Mouse (Mus musculus): Measurements from ENCODE around the gene Pigx. TPM values are rescaled to one million over a fixed set of nuclear protein-coding genes. Genes with fewer than 3 reads are reported as not detected.
"Not testable (repeated sequence)": the region's sequence is repeated elsewhere in the genome, so short reads cannot be mapped to it uniquely, and the experiment has no call there.

Pigx gene
- total RNA-seq, 2 experiments from 2014 or later, result 29.2 to 29.7 TPM

GRCm38 (mm10) chr16:32110951-32111699 is 11.6 kb upstream of the Pigx start:
- DNase-seq (ENCODE audit: low spot score in 2 of 2), result no peak

- DNase-seq (ENCODE audit: low spot score in 2 of 2), result no peak
These were observed 9.0 kb upstream of the Pigx start for GRCm38 (mm10) chr16:32108578-32108977.

GRCm38 (mm10) chr16:32108170-32108569 is 8.6 kb upstream of the Pigx start:
- no peak for DNase-seq (ENCODE audit: low spot score in 2 of 2)

- DNase-seq (ENCODE audit: low spot score in 2 of 2), result no peak
These were observed 8.0 kb upstream of the Pigx start for GRCm38 (mm10) chr16:32107342-32108045.

- DNase-seq (ENCODE audit: low spot score in 2 of 2), result no peak
These were observed 6.2 kb upstream of the Pigx start for GRCm38 (mm10) chr16:32105698-32106097.

DNA sequence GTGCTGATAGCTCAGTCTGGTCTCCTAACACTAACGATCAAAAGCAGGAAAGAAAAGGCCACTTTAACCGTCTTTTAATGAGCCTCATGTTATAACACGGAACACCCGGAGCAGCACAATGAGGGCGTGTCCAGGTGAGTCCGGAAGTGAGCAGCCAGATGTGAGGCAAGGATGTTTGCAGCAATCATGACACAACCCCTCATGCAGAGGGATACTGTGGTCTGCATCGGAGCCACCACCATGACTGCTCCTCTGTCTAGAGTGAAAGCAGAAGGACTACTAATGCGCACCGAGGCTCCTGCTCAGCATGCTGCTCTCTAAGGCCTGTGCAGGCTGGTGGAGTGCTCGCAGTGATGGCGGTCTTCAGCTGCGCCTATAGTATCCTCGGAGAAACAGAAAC is 2.8 kb upstream of the Pigx start:
- DNase-seq (ENCODE audit: low spot score in 2 of 2), result no peak

DNA sequence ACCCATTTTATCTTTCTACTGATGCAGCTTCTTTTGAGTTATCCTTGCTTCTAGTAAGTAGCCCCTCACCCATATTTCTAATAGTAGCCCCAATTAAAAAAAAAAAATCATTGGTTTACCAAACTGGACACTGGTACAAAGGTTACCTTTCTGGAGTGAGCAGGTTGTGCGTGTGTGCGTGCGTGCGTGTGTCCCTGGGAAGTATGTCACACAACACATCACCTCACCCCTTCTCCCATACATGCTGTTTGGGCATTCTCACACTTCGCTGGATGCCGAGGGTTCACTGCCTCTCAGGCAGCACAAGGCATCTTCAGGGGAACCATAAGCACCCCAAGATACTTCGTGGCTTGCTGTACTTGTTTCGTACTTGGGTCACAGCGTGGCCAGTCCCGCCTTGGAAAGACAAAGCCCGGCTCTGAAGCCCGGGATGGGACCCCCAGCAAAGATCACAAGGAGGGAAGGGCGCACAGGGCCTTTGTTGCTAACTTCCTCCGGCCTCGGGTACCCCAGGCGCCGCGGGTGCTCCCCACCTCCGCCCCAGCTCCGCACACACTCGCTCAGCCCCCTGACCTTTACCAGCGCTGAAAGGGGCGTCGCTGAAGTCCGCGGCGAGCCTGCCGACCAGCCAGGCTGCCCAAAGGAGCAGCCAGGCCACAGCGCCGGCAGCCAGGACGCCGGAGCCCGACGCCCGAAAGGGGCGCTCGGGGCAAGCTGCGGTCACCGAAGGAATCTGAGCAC is 473 bp downstream of the Pigx start:
- DNase-seq (ENCODE audit: low spot score in 2 of 2), result no peak

DNA sequence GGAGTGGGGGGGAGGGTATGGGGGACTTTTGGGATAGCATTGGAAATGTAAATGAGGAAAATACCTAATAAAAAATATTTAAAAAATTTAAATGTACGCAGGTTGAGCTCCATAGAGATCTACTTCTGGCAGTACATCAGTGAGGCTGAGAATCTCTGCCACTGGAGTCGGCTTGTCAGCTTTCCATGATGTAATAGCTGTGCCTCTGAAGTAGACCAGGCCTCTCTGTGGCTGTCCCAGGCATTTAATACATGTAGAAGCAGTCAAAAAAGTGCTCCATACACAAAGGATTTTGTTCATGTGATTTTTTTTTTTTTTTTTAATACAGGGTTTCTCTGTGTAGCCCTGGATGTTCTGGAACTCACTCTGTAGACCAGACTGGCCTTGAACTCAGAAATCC is 1.8 kb downstream of the Pigx start:
- not testable (repeated sequence) for DNase-seq (ENCODE audit: low spot score in 2 of 2)

- DNase-seq (ENCODE audit: low spot score in 2 of 2), result no peak
These were observed 8.1 kb downstream of the Pigx start for GRCm38 (mm10) chr16:32091466-32091865.

GRCm38 (mm10) chr16:32087629-32088443 is 11.7 kb downstream of the Pigx start:
- DNase-seq (ENCODE audit: low spot score in 2 of 2), result no peak

DNA sequence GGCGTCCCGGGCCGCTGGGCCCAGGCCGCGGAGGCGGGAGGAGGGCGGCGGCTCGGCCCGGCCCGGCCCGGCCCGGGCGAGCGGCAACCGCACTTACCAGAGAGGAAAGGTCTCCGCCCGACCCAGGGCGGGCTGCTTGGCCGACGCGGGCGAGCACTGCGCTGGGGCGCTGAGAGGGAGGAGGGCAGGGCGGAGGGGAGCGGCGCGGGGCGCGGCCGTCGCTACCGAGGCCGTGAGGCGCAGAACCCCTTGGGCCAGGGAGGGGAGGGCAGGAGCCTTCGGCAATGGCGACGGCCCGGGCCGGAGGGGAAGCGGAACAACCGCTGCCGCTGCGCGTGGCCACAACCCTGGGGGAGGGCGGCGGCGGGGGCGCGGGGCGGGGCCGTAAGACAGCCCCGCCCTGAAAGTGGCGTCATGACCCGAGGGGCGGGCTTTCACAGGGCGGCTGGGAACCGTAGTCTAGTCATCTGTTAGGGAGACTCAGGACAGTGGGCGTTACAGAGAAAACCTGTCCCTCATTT is 20.5 kb downstream of the Pigx start, which contains the start of gene Pak2:
Pak2 (minus strand) TSS at position 352 of the 521 bp plus-strand sequence.
- DNase-seq (ENCODE audit: low spot score in 2 of 2), result peak; percentile 71 to 85

DNA sequence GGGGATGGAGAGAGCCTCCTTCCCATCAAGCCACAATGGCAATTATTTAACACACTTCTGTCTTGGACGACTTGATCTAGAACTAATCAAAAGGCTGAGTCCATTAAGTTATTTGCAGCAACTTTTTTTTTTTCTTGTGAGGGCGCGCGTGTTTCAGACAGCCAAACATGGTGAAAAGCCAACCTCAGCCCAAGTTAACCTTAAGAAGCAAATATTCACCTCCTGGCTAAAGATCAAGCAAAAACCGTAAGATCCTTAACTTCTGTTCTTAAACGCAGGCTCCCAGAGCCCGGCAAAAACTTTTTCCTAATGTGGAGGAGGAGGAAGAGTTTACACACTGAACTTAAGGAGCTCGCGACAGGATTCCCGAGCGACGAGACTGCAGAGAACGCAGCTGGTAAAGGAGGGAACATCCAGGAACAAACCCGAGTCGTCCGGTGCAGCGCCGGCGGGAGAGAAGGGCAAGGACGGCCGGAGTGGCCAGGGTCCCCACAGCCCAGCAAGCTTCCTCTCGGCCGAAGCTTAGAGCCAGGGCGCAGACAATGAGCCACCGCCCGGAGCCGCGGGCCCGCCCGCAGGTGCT is 21.0 kb downstream of the Pigx start:
- DNase-seq (ENCODE audit: low spot score in 2 of 2), result peak in 1 of 2 experiments; percentile 35

GRCm38 (mm10) chr16:32077648-32078407 is 21.7 kb downstream of the Pigx start:
- no peak for DNase-seq (ENCODE audit: low spot score in 2 of 2)

DNA sequence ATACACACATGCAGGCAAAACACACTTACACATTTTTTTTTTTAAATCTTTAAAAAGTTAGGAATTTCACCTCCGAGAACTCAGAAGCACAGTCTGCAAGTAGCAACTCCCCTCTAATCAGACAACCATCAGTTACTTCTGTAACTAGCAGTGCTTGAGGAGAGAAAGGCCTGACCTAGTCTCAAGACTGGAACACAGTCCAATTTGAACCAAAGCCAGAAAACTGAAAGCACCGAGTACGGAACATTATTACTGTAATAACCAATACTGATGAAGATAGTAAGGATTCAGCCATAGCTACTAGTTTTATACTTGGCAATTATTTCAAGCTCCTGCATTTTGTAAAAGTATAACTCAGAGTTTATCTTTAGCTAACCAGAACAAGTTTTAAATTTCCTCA is 23.1 kb downstream of the Pigx start:
- no peak for DNase-seq (ENCODE audit: low spot score in 2 of 2)

- no peak for DNase-seq (ENCODE audit: low spot score in 2 of 2)
These were observed 23.8 kb downstream of the Pigx start for GRCm38 (mm10) chr16:32075762-32076161.

DNA sequence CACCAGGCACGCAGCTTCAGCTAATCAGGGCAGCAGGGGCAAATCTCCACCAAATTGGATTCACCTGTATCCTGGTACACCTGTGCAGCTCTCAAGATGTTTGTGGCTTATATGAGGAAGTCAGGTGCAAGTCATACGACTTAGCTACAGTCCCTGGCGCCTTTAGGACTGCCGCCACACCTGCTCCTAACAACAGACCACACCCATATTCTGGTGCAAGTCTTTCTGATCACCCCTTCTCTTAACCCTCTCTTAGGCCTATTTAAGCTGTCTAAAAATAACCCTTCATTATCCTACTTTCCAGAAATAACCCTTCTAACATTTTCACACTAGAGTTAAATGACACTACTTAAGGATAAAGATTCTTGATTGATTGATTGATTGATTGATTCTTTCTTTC is 29.5 kb downstream of the Pigx start:
- not testable (repeated sequence) for DNase-seq (ENCODE audit: low spot score in 2 of 2)

- no peak for DNase-seq (ENCODE audit: low spot score in 2 of 2)
These were observed 30.9 kb downstream of the Pigx start for GRCm38 (mm10) chr16:32068389-32069300.

- DNase-seq (ENCODE audit: low spot score in 2 of 2), result no peak
These were observed 32.6 kb downstream of the Pigx start for GRCm38 (mm10) chr16:32066899-32067298.

DNA sequence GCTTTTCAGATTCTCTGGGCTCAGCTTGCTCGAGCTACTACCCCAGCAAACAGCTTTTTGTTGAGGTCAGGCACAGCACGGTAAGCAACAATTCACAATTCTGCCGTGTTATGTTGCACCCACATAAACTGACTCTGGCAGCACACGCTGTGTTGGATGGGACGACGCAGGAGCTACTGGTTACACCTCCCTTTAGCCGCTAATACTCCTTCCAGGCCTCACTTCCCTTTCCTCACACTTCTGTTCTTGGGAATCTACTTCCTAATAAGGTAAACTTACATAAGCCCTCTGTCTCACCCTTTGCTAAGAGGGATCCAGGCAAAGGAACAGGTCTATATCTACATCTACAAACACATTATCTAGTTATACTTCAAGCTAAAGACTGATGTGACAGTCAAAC is 35.6 kb downstream of the Pigx start:
- no peak for DNase-seq (ENCODE audit: low spot score in 2 of 2)
